Mouse (Mus musculus) neutrophil, adult 65 days (primary cell): Measurements from ENCODE around the gene Vmn1r16. TPM values are rescaled to one million over a fixed set of nuclear protein-coding genes. Genes with fewer than 3 reads are reported as not detected.

Source experiments
- total RNA-seq: library from RNA; stranded (reverse); gene quantifications from 2 replicates; pipeline ENCODE4 v1.2.4, GENCODE M21; 2023

The Vmn1r16 gene
- total RNA-seq: not detected in 2 replicates

DNA sequence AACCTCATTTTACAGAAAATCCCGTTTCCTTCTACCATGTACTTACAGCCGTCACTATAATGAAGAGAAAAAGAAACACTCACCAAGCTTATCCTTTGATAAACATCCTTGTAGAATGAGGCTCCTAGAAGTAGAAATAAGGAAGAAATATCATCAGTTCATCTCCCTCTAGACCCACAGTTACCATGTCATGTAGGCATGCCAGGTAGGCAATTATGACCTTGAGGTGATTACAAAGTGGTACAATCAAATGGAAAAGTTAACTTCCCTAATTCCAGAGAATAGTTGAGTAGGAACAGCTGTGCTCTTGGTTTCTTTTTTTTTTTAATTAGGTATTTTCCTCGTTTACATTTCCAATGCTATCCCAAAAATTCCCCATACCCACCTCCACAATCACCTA, at the start of gene Vmn1r16:
Gene Vmn1r16, minus strand, starts transcription at position 101 of the 400 bp plus-strand sequence.

DNA sequence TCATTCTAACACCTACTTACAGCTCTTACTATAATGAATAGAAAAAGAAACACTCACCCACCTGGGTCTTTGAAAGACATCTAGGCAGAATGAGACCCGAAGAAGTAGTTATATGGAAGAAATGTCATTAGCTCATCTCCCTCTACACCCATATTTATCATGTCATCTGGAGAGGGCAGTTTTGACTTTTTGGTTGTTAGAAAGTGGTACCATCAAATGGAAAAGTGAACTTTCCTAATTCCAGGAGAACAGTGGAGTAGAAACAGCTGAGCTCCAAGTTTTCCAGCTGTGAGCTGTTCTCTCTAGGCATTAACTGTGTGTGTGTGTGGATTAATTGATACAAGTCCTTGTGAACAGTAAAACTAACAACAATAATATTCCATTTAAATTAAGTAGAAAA, 34.3 kb upstream of the Vmn1r16 start, which contains the start of gene Vmn1r17:
Gene Vmn1r17, minus strand, starts transcription at position 101 of the 400 bp plus-strand sequence.

Other genes starting within 250 kb of the Vmn1r16 start
- not detected in 2 replicates for gene Vmn1r10, start 220.0 kb downstream of the Vmn1r16 start, total RNA-seq
- not detected in 2 replicates for gene Vmn1r11, start 196.0 kb downstream of the Vmn1r16 start, total RNA-seq
- 0.14 and 0.16 TPM in 2 replicates for gene Vmn1r12, start 172.6 kb downstream of the Vmn1r16 start, total RNA-seq
- gene Vmn1r13, start 126.2 kb downstream of the Vmn1r16 start, total RNA-seq: not detected in 2 replicates
- gene Vmn1r14, start 97.8 kb downstream of the Vmn1r16 start, total RNA-seq: not detected in 2 replicates
- gene Vmn1r15, start 71.5 kb downstream of the Vmn1r16 start, total RNA-seq: not detected in 2 replicates
- not detected in 2 replicates for gene Vmn1r17, start 34.2 kb upstream of the Vmn1r16 start, total RNA-seq
- not detected in 2 replicates for gene Vmn1r18, start 66.3 kb upstream of the Vmn1r16 start, total RNA-seq
- gene Vmn1r19, start 74.3 kb upstream of the Vmn1r16 start, total RNA-seq: not detected in 2 replicates
- gene Vmn1r20, start 99.4 kb upstream of the Vmn1r16 start, total RNA-seq: not detected in 2 replicates
- gene Ppm1k, start 206.0 kb upstream of the Vmn1r16 start, total RNA-seq: 5.4 and 8.7 TPM in 2 replicates